Mouse (Mus musculus): ENCODE measurements around the gene Unc119b. TPM values are rescaled to one million over a fixed set of nuclear protein-coding genes. Genes with fewer than 3 reads are reported as not detected.
A peak's percentile ranks its signal among the peaks of the same experiment; 100 is the strongest.
"Not testable (repeated sequence)": the region's sequence is repeated elsewhere in the genome, so short reads cannot be mapped to it uniquely, and the experiment has no call there.

Gene Unc119b
- polyA plus RNA-seq, 1 experiment from 2014 or later: 54.8 TPM

DNA sequence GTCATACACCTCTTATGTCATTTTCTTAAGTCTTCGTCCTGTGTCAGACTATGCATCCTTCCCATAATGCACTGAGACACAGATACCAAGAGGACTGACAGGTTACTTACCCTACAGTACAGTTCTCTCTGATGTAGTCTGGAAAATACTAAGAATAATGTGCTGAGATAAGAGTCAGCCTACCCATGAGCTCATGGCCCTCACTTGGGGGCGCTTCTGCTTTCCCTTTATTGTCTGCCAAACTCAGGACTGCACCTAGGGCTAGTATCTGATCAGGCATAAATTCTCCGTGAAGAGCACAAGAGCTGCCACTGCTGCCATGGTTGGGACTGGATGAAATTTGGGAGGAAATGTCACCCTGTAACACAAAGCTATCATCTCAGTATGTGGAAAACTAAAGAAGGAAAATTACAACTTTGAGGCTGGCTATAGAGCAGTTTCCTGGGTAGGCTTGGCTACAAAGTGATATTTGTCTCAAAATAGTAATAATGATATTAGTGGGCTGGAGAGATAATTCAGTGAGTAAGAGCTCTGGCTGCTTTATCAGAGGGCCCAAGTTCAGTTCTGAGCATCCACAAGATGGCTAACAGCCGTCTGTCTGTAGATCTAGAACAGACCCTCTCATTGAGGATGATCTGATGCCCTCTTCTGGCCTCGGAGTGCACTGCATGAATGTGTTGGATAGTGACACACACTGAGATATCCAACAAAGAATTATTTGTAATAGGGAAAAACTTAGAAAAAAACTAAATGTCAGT, 58.5 kb downstream of the Unc119b start:
- Histone ChIP-seq H3K9ac (replicated peaks; ENCODE audit: low read length) (no peak overlapping the region), H3K27ac (ENCODE audit: low read length) (no peak overlapping the region), H3K4me1 (ENCODE audit: insufficient read depth, low read length) (peaks cover 22% of the 10 kb centered on the region), H3K27me3 (ENCODE audit: insufficient read depth, low read length) (no peaks in the 10 kb centered on the region), H3K4me3 (ENCODE audit: low read length) (no peak overlapping the region), H3K9me3 (ENCODE audit: low read length) (no peaks in the 10 kb centered on the region), H3K4me2 (replicated peaks; ENCODE audit: low read depth, low read length) (no peak overlapping the region), H3K36me3 (ENCODE audit: insufficient read depth, low read length) (peaks cover 13% of the 10 kb centered on the region)
- WGBS: 58% methylated on average over 5 of the region's 5 CpGs
- ATAC-seq (ENCODE audit: low FRiP score, low TSS enrichment): no peak

DNA sequence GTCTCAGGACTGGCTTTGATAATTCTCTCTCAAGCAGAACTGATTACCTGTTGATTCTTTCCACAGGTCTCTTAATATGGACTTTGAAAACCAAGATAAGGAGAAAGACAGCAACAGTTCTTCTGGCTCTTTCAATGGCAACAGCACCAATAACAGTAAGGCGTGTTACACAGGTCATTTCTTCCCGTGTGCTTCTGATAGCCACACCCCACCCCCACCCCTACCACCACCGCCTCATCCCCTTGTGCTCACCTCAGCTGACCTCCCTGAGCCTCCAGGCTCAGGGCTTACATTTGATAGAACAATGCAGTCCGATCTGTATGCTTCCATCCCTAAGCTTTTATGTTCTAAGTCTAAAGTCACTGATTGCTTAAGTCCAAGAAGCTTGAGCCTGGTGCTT, 60.0 kb downstream of the Unc119b start:
- Histone ChIP-seq H3K4me2 (replicated peaks; ENCODE audit: low read depth, low read length) (no peak overlapping the region), H3K27me3 (ENCODE audit: insufficient read depth, low read length) (no peaks in the 10 kb centered on the region), H3K4me1 (ENCODE audit: insufficient read depth, low read length) (peaks cover 31% of the 10 kb centered on the region), H3K4me3 (ENCODE audit: low read length) (no peak overlapping the region), H3K9ac (replicated peaks; ENCODE audit: low read length) (no peak overlapping the region), H3K36me3 (ENCODE audit: insufficient read depth, low read length) (peaks cover 13% of the 10 kb centered on the region), H3K27ac (ENCODE audit: low read length) (no peak overlapping the region), H3K9me3 (ENCODE audit: low read length) (no peaks in the 10 kb centered on the region)
- WGBS: 60% methylated on average over 4 of the region's 4 CpGs
- no peak for ATAC-seq (ENCODE audit: low FRiP score, low TSS enrichment)

DNA sequence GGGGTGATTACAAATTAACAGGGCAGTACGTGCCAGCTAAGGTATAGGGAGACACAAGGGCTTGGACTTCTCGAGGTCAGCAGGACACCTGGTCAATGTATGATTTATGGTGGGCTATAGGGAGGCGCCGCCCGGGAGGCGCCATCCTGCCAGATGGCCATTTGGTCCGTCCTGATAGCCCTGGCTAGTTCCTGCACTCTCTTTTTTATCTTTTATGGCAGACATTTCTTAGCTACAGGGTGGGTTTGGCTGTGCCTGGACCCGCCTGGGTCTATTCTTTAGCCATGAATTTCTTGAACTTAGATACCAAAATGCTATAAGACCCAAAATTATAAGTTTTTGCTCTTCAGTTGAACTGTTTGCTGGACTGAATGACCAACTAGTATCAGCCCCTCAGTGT, 61.5 kb downstream of the Unc119b start:
- not testable (repeated sequence) for ATAC-seq (ENCODE audit: low FRiP score, low TSS enrichment); H3K27me3 ChIP-seq (ENCODE audit: insufficient read depth, low read length); H3K9me3 ChIP-seq (ENCODE audit: low read length); H3K4me3 ChIP-seq (ENCODE audit: low read length); H3K4me2 ChIP-seq (replicated peaks; ENCODE audit: low read depth, low read length); H3K9ac ChIP-seq (replicated peaks; ENCODE audit: low read length)
- peak overlapping the region; percentile 37; the same call in 1 of the 2 replicates for H3K27ac ChIP-seq (ENCODE audit: low read length)
- H3K36me3 ChIP-seq (ENCODE audit: insufficient read depth, low read length): peaks cover 13% of the 10 kb centered on the region
- peaks cover 33% of the 10 kb centered on the region for H3K4me1 ChIP-seq (ENCODE audit: insufficient read depth, low read length)
- WGBS: 15% methylated on average over 8 of the region's 8 CpGs

Other genes starting within 250 kb of the Unc119b start
- 4.5 and 4.8 TPM in 2 replicates for gene Oasl2, start 238.0 kb downstream of the Unc119b start, polyA plus RNA-seq (2015; fragmentation: Nextera tagmentation; extraction: Ambion mirVana)
- 1.5 and 2.1 TPM in 2 replicates for gene Oasl1, start 211.7 kb downstream of the Unc119b start, polyA plus RNA-seq (2015; fragmentation: Nextera tagmentation; extraction: Ambion mirVana)
- gene 2210016L21Rik, start 192.8 kb downstream of the Unc119b start, polyA plus RNA-seq (2015; fragmentation: Nextera tagmentation; extraction: Ambion mirVana): 55.7 and 63.3 TPM in 2 replicates
- 12.6 and 15.4 TPM in 2 replicates for gene Hnf1a, start 163.9 kb downstream of the Unc119b start, polyA plus RNA-seq (2015; fragmentation: Nextera tagmentation; extraction: Ambion mirVana)
- 12.3 and 13.6 TPM in 2 replicates for gene Sppl3, start 123.8 kb downstream of the Unc119b start, polyA plus RNA-seq (2015; fragmentation: Nextera tagmentation; extraction: Ambion mirVana)
- gene Gm10401, start 36.7 kb downstream of the Unc119b start, polyA plus RNA-seq (2015; fragmentation: Nextera tagmentation; extraction: Ambion mirVana): 28.2 and 34.7 TPM in 2 replicates
- 98.1 and 106 TPM in 2 replicates for gene Acads, start 15.6 kb downstream of the Unc119b start, polyA plus RNA-seq (2015; fragmentation: Nextera tagmentation; extraction: Ambion mirVana)
- 85.0 and 86.2 TPM in 2 replicates for gene Mlec, start 23.2 kb upstream of the Unc119b start, polyA plus RNA-seq (2015; fragmentation: Nextera tagmentation; extraction: Ambion mirVana)
- gene Cabp1, start 59.4 kb upstream of the Unc119b start, polyA plus RNA-seq (2015; fragmentation: Nextera tagmentation; extraction: Ambion mirVana): 1.3 TPM in 2 replicates
- 129 and 135 TPM in 2 replicates for gene Pop5, start 100.9 kb upstream of the Unc119b start, polyA plus RNA-seq (2015; fragmentation: Nextera tagmentation; extraction: Ambion mirVana)
- 122 and 134 TPM in 2 replicates for gene Rnf10, start 137.9 kb upstream of the Unc119b start, polyA plus RNA-seq (2015; fragmentation: Nextera tagmentation; extraction: Ambion mirVana)
- 54.3 and 55.8 TPM in 2 replicates for gene Coq5, start 144.7 kb upstream of the Unc119b start, polyA plus RNA-seq (2015; fragmentation: Nextera tagmentation; extraction: Ambion mirVana)
- gene Dynll1, start 166.0 kb upstream of the Unc119b start, polyA plus RNA-seq (2015; fragmentation: Nextera tagmentation; extraction: Ambion mirVana): 1,559 and 1,634 TPM in 2 replicates
- gene Srsf9, start 192.2 kb upstream of the Unc119b start, polyA plus RNA-seq (2015; fragmentation: Nextera tagmentation; extraction: Ambion mirVana): 208 and 258 TPM in 2 replicates
- gene Gatc, start 206.2 kb upstream of the Unc119b start, polyA plus RNA-seq (2015; fragmentation: Nextera tagmentation; extraction: Ambion mirVana): 25.2 and 32.0 TPM in 2 replicates
- 56.3 and 58.5 TPM in 2 replicates for gene Triap1, start 206.2 kb upstream of the Unc119b start, polyA plus RNA-seq (2015; fragmentation: Nextera tagmentation; extraction: Ambion mirVana)
- 1,046 and 1,071 TPM in 2 replicates for gene Cox6a1, start 214.0 kb upstream of the Unc119b start, polyA plus RNA-seq (2015; fragmentation: Nextera tagmentation; extraction: Ambion mirVana)